Mouse (Mus musculus) thymus, adult 2 months (tissue): ENCODE measurements around the gene Shroom1. TPM values are rescaled to one million over a fixed set of nuclear protein-coding genes. Genes with fewer than 3 reads are reported as not detected.

Source experiments
- DNase-seq: peaks from one replicate; pipeline ENCODE4 v3.0.0; 2021
- H3K27ac ChIP-seq: fragments of 200-500 bp; 2 replicates; pipeline ENCODE4 v1.5.1; 2012; ENCODE audit warnings: low read length, control low read depth; ENCODE audit not compliant: control insufficient read depth, insufficient read depth
- H3K27me3 ChIP-seq: fragments of 200-500 bp; 2 replicates; pipeline ENCODE4 v1.6.1; 2012; ENCODE audit warnings: mild to moderate bottlenecking, low read length, moderate library complexity, mixed read lengths; ENCODE audit not compliant: control insufficient read depth, insufficient read depth
- H3K36me3 ChIP-seq: fragments of 200-500 bp; 2 replicates; pipeline ENCODE4 v1.6.1; 2012; ENCODE audit warnings: mild to moderate bottlenecking, low read length, moderate library complexity; ENCODE audit not compliant: control insufficient read depth, insufficient read depth
- H3K4me1 ChIP-seq: fragments of 200-500 bp; replicated peaks from 2 replicates; pipeline ENCODE4 v1.6.1; 2012; ENCODE audit warnings: low read length; ENCODE audit not compliant: control insufficient read depth, insufficient read depth
- H3K4me3 ChIP-seq: fragments of 200-500 bp; 2 replicates; pipeline ENCODE4 v1.5.1; 2012; ENCODE audit warnings: mild to moderate bottlenecking, low read length, control low read depth, moderate library complexity; ENCODE audit not compliant: control insufficient read depth, insufficient read depth
- CTCF ChIP-seq: fragments of 200-500 bp; IDR thresholded peaks from 2 replicates; pipeline ENCODE4 v1.5.1; 2012; ENCODE audit warnings: mild to moderate bottlenecking, control low read depth, low read length, moderate library complexity, borderline replicate concordance; ENCODE audit not compliant: control insufficient read depth, poor library complexity, insufficient read depth; ENCODE audit errors: extremely low read depth
- POLR2A ChIP-seq: fragments of 200-500 bp; IDR thresholded peaks from 2 replicates; pipeline ENCODE4 v1.6.1; 2012; ENCODE audit warnings: mild to moderate bottlenecking, low read length, control low read depth, moderate library complexity; ENCODE audit not compliant: control insufficient read depth, poor library complexity, insufficient read depth; ENCODE audit errors: extremely low read depth
- WGBS: fragments of 180-500 bp; shearing (Covaris S2); methylation state at CpG from one replicate; pipeline ENCODE4 v1.1.7; 2018; 5-methylcytosine and 5-hydroxymethylcytosine counted together
- polyA plus RNA-seq: library from polyadenylated mRNA; depleted of rRNA; stranded (reverse); fragments of >200 nt; gene quantifications from 2 replicates; pipeline ENCODE4 v1.2.3, GENCODE M21; 2012

The Shroom1 gene
- polyA plus RNA-seq, 1 experiment: 0.70 TPM

- H3K4me3 ChIP-seq: no peak overlapping the region
- TF ChIP-seq CTCF (no peak), POLR2A (no peak)
Observed at GRCm38 (mm10) chr11:53485719-53486118, 28.7 kb downstream of the Shroom1 start.

GRCm38 (mm10) chr11:53486351-53486750 lies 29.3 kb downstream of the Shroom1 start:
- 96% methylated on average over 3 of the region's 3 CpGs for WGBS
- Histone ChIP-seq H3K4me3 (no peak overlapping the region), H3K27ac (no peak overlapping the region)

More at GRCm38 (mm10) chr11:53485719-53486118, 28.7 kb downstream of the Shroom1 start:
- Histone ChIP-seq H3K36me3 (no peaks in the 10 kb centered on the region), H3K27me3 (peaks cover 3% of the 10 kb centered on the region; the same call in 1 of the 2 replicates), H3K4me1 (0 out of 2 replicates have a peak, but pooled peaks cover 4% of the 10 kb centered on the region), H3K27ac (no peak overlapping the region)
- no peak for DNase-seq
- WGBS: 47% methylated on average over 3 of the region's 3 CpGs

GRCm38 (mm10) chr11:53486822-53487594 lies 30.0 kb downstream of the Shroom1 start:
- H3K36me3 ChIP-seq: no peaks in the 10 kb centered on the region
- H3K4me3 ChIP-seq: no peak overlapping the region
- no peak for DNase-seq
- TF ChIP-seq CTCF (no peak), POLR2A (no peak)
- H3K4me1 ChIP-seq: 0 out of 2 replicates have a peak, but pooled peaks cover 4% of the 10 kb centered on the region
- H3K27ac ChIP-seq: no peak overlapping the region
- H3K27me3 ChIP-seq: peaks cover 3% of the 10 kb centered on the region; the same call in 1 of the 2 replicates
- 19% methylated on average over 27 of the region's 27 CpGs for WGBS

More at GRCm38 (mm10) chr11:53486351-53486750, 29.3 kb downstream of the Shroom1 start:
- no peaks in the 10 kb centered on the region for H3K36me3 ChIP-seq
- peaks cover 3% of the 10 kb centered on the region; the same call in 1 of the 2 replicates for H3K27me3 ChIP-seq
- TF ChIP-seq CTCF (no peak), POLR2A (no peak)
- H3K4me1 ChIP-seq: 0 out of 2 replicates have a peak, but pooled peaks cover 4% of the 10 kb centered on the region
- DNase-seq: no peak

- H3K27ac ChIP-seq: no peak overlapping the region
- H3K4me3 ChIP-seq: no peak overlapping the region
- H3K4me1 ChIP-seq: 0 out of 2 replicates have a peak, but pooled peaks cover 4% of the 10 kb centered on the region
- WGBS: 97% methylated on average over 5 of the region's 5 CpGs
- peaks cover 3% of the 10 kb centered on the region; the same call in 1 of the 2 replicates for H3K27me3 ChIP-seq
- no peaks in the 10 kb centered on the region for H3K36me3 ChIP-seq
- no peak for DNase-seq
- TF ChIP-seq POLR2A (no peak), CTCF (no peak)
Observed at GRCm38 (mm10) chr11:53489007-53489406, 32.0 kb downstream of the Shroom1 start.

GRCm38 (mm10) chr11:53489421-53489820 lies 32.4 kb downstream of the Shroom1 start:
- no peak for TF ChIP-seq POLR2A
- TF ChIP-seq CTCF: no peak
- no peak for DNase-seq
- Histone ChIP-seq H3K4me1 (0 out of 2 replicates have a peak, but pooled peaks cover 4% of the 10 kb centered on the region), H3K36me3 (no peaks in the 10 kb centered on the region), H3K4me3 (no peak overlapping the region), H3K27ac (no peak overlapping the region), H3K27me3 (peaks cover 3% of the 10 kb centered on the region; the same call in 1 of the 2 replicates)
- 94% methylated on average over 9 of the region's 9 CpGs for WGBS

GRCm38 (mm10) chr11:53491954-53492401 lies 35.0 kb downstream of the Shroom1 start:
- DNase-seq: no peak
- H3K36me3 ChIP-seq: no peaks in the 10 kb centered on the region
- H3K4me3 ChIP-seq: no peak overlapping the region
- H3K4me1 ChIP-seq: peaks cover 7% of the 10 kb centered on the region
- TF ChIP-seq CTCF: no peak
- TF ChIP-seq POLR2A: no peak
- peaks cover 3% of the 10 kb centered on the region; the same call in 1 of the 2 replicates for H3K27me3 ChIP-seq
- 72% methylated on average over 8 of the region's 8 CpGs for whole genome bisulfite sequencing
- no peak overlapping the region for H3K27ac ChIP-seq
